Mouse (Mus musculus) megakaryocyte, embryonic 14.5 days (primary cell): ENCODE results near the gene Gm37240.

ENCODE experiments used
- FLI1 ChIP-seq: IDR thresholded peaks from 2 replicates; pipeline ENCODE4 v1.6.1; 2012; ENCODE audit warnings: low read length, inconsistent platforms, mixed read lengths
- GATA1 ChIP-seq: IDR thresholded peaks from 3 replicates; pipeline ENCODE4 v1.6.1; 2012; ENCODE audit warnings: mixed read lengths, low read length, inconsistent platforms, borderline replicate concordance

GRCm38 (mm10) chr3:84745537-84746189 lies 1141.7 kb downstream of the Gm37240 start:
- TF ChIP-seq GATA1 (no peak), FLI1 (no peak)
